In the genomic region with DNA sequence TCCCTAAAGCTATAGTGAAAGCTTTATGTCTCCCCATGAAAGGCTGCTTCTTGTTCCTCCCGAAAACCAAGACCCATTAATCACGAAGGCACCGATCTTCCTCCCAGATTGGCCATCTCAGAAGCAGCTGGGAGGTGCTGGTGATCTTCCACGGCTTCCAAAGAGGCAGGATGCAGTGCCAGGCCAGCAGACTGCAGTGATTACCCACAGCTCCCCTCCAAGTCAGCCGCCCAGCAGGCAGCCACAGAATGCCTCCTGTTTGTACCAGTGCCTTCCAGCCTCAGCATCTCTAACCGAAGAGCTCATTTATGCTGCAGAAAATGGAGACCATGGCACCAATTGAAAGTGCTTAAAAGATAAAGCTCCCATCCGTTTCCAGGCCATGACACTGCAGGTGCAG, we compare ENCODE assay signal across 16 mouse cellular contexts.
DNase-seq lines count a peak whose midpoint lies in the region; ATAC-seq lines count a peak whose summit lies in the region.
"Had no signal": no experiment of that assay in that cellular context is flagged by ENCODE, and none has a peak within 500 bp of the region (broad histone marks: within the 10 kb centered on the region; RNA-seq: fewer than 3 reads in every experiment).

No protein-coding gene starts in this region.

- no peaks in the 10 kb centered on the region for H3K36me3 ChIP-seq in kidney, embryonic 14.5 days (ENCODE audit: control insufficient read depth, insufficient read depth, low read length)
- no peaks in the 10 kb centered on the region for H3K36me3 ChIP-seq in forebrain, embryonic 16.5 days (ENCODE audit: control insufficient read depth, insufficient read depth)
- H3K36me3 ChIP-seq in intestine, embryonic 16.5 days (ENCODE audit: control insufficient read depth, insufficient read depth, low read length): no peaks in the 10 kb centered on the region
- H3K36me3 ChIP-seq: limb, embryonic 13.5 days; midbrain, embryonic 12.5 days had no signal

- 0 out of 2 replicates have a peak, but pooled peaks cover 4% of the 10 kb centered on the region for H3K9me3 ChIP-seq in kidney, embryonic 14.5 days (ENCODE audit: control insufficient read depth, low read length)
- H3K9me3 ChIP-seq in forebrain, embryonic 16.5 days (ENCODE audit: control insufficient read depth, low read length): peaks cover 4% of the 10 kb centered on the region; the same call in 1 of the 2 replicates
- no peaks in the 10 kb centered on the region for H3K9me3 ChIP-seq in intestine, embryonic 16.5 days (ENCODE audit: control insufficient read depth, low read length)
- H3K9me3 ChIP-seq: limb, embryonic 13.5 days; midbrain, embryonic 12.5 days had no signal

- no peak overlapping the region for H3K4me2 ChIP-seq in kidney, embryonic 14.5 days (replicated peaks; ENCODE audit: low read depth, low read length)
- H3K4me2 ChIP-seq in forebrain, embryonic 16.5 days (ENCODE audit: low read length): no peak overlapping the region
- no peak overlapping the region for H3K4me2 ChIP-seq in intestine, embryonic 16.5 days (ENCODE audit: low read depth, low read length)
- H3K4me2 ChIP-seq: midbrain, embryonic 12.5 days had no signal

- 40% methylated on average over 7 of the region's 7 CpGs for WGBS in kidney, embryonic 14.5 days
- WGBS in forebrain, embryonic 16.5 days: 27% methylated on average over 7 of the region's 7 CpGs
- 52% methylated on average over 7 of the region's 7 CpGs for WGBS in intestine, embryonic 16.5 days

- H3K4me3 ChIP-seq in kidney, embryonic 14.5 days (ENCODE audit: low read length): no peak overlapping the region
- H3K4me3 ChIP-seq in forebrain, embryonic 16.5 days (replicated peaks; ENCODE audit: low read length): no peak overlapping the region
- H3K4me3 ChIP-seq in intestine, embryonic 16.5 days (ENCODE audit: low read length): no peak overlapping the region
- H3K4me3 ChIP-seq: erythroblast, embryonic 14.5 days; limb, embryonic 13.5 days; midbrain, embryonic 12.5 days had no signal

- DNase-seq in kidney, adult 18-20 months: no peak
- DNase-seq in right cerebral cortex, postnatal 10 days (ENCODE audit: low spot score in 2 of 2): peak; percentile 52 to 55
- no peak for DNase-seq in right cerebral cortex, adult 18-20 months
- DNase-seq in lung, postnatal 36 days: no peak
- DNase-seq in MN1 (ENCODE audit: low spot score): no peak
- DNase-seq: adrenal gland, adult 8-10 months; heart, postnatal 4 days; kidney, postnatal 25 days; lung, adult 2 months; spleen, adult 18-20 months had no signal

- peaks cover 15% of the 10 kb centered on the region for H3K4me1 ChIP-seq in kidney, embryonic 14.5 days (ENCODE audit: control insufficient read depth, insufficient read depth, low read length)
- peaks cover 25% of the 10 kb centered on the region for H3K4me1 ChIP-seq in forebrain, embryonic 16.5 days (replicated peaks; ENCODE audit: control insufficient read depth, insufficient read depth, low read length)
- no peaks in the 10 kb centered on the region for H3K4me1 ChIP-seq in intestine, embryonic 16.5 days (ENCODE audit: control insufficient read depth, insufficient read depth, low read length)

- H3K27me3 ChIP-seq in kidney, embryonic 14.5 days (ENCODE audit: control insufficient read depth, insufficient read depth, low read length): no peaks in the 10 kb centered on the region; the same call in 1 of the 2 replicates
- H3K27me3 ChIP-seq in forebrain, embryonic 16.5 days (replicated peaks; ENCODE audit: control insufficient read depth, insufficient read depth, low read length): no peaks in the 10 kb centered on the region
- H3K27me3 ChIP-seq in intestine, embryonic 16.5 days (replicated peaks; ENCODE audit: control insufficient read depth, insufficient read depth, low read length): no peaks in the 10 kb centered on the region

- no peak overlapping the region for H3K27ac ChIP-seq in kidney, embryonic 14.5 days (ENCODE audit: low read depth, low read length)
- H3K27ac ChIP-seq in forebrain, embryonic 16.5 days (ENCODE audit: low read length): peak overlapping the region; percentile 77
- no peak overlapping the region for H3K27ac ChIP-seq in intestine, embryonic 16.5 days (ENCODE audit: low read length)
- H3K27ac ChIP-seq: limb, embryonic 13.5 days; midbrain, embryonic 12.5 days had no signal

- H3K9ac ChIP-seq in kidney, embryonic 14.5 days (ENCODE audit: low read depth, low read length): no peak overlapping the region
- H3K9ac ChIP-seq in forebrain, embryonic 16.5 days (replicated peaks; ENCODE audit: low read depth, low read length): no peak overlapping the region
- no peak overlapping the region for H3K9ac ChIP-seq in intestine, embryonic 16.5 days (ENCODE audit: low read depth, low read length)
- H3K9ac ChIP-seq: limb, embryonic 13.5 days; midbrain, embryonic 12.5 days had no signal

- ATAC-seq in kidney, embryonic 14.5 days (ENCODE audit: low FRiP score, low TSS enrichment): peak; percentile 48; the same call in 1 of the 2 replicates
- ATAC-seq in forebrain, embryonic 16.5 days: peak; percentile 78
- ATAC-seq in intestine, embryonic 16.5 days: no peak

Comparison
In these comparisons a context has a peak if more than half of its experiments do, and no peak if none do; other contexts are left out.
1. DNase-seq: peak in right cerebral cortex, postnatal 10 days (2 of 2); none in kidney, adult 18-20 months (single experiment), right cerebral cortex, adult 18-20 months (single experiment), lung, postnatal 36 days (single experiment) and MN1 (single experiment).